Mouse (Mus musculus) common myeloid progenitor, adult 5-6 weeks (primary cell): ENCODE results near the gene Il31ra. TPM values are rescaled to one million over a fixed set of nuclear protein-coding genes. Genes with fewer than 3 reads are reported as not detected.

ENCODE experiments used
- ATAC-seq: replicated peaks from 2 replicates; pipeline ENCODE4 v1.8.0; 2016; ENCODE audit warnings: low read depth, mild to moderate bottlenecking, moderate TSS enrichment, inconsistent platforms; ENCODE audit not compliant: poor library complexity, severe bottlenecking
- total RNA-seq: library from RNA; stranded (forward); fragments of 200-1000, 187-1606 nt; gene quantifications from 2 replicates; pipeline ENCODE4 v1.2.3, GENCODE M21; 2017

The Il31ra gene
- total RNA-seq, 1 experiment from 2014 or later, result 9.2 TPM

DNA sequence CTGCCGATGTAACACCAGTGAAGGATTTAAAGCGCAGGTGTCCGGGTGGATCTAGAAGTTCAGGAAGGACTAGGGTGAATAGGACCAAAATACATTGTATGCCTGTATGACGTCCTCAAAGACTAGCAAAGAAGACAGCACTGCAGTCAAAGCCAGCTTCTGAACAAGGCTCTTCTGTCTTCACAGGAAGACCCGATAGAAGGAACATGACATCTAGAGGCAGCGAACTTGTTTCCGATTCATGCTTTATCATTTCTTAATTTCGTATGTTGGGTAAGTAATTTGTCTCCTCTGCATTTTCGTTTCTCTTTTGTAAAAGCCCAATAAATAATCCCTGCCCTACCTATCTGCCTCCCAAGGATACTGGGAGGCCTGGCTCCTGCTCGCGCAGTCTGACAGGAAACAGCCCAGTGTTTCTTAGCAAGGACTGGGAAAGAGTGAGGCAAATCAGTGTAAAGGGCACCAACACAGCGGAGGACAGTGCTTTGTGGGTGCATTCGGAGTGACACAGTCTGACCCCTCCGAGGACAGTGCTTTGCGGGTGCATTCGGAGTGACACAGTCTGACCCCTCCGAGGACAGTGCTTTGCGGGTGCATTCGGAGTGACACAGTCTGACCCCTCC is 121.6 kb downstream of the Il31ra start:
- no peak for ATAC-seq

DNA sequence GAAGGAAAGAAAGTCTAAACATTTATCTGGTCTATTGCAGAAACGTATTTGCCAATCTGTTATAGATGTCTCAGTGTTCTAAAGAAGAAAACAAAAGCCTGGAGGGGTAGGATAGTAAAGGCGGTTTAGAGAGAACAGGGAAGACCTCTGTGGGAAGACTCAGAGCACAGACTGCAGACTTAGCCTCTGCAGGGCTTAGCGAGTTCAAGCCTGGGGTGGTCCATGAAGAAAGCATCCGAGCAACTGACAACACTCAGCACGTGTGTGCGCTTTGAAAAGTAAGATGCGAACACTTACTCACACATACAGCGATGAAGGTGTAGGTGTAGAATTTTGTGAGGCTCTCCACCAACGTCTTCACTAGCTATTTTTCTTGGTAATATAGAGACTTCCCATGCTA is 123.0 kb downstream of the Il31ra start:
- ATAC-seq, result no peak

Other genes with a start within 250 kb of the Il31ra start
- gene Il6st, start 130.3 kb downstream of the Il31ra start, total RNA-seq, result 28.8 and 35.2 TPM in 2 replicates
- gene Ddx4, start 58.1 kb upstream of the Il31ra start, total RNA-seq, result 1.3 and 3.7 TPM in 2 replicates
- gene Slc38a9, start 66.4 kb upstream of the Il31ra start, total RNA-seq, result 29.5 and 43.1 TPM in 2 replicates
- 0.82 and 3.6 TPM in 2 replicates for gene Plpp1, start 206.4 kb upstream of the Il31ra start, total RNA-seq